Mouse (Mus musculus) layer of hippocampus, adult 11-12 months (tissue): ENCODE measurements at regions not wholly inside any gene's neighbourhood (a gene's known extent, or its start where the extent isn't known, plus 50 kb on each side); places are given as distances from the start of the nearest gene placed in this dataset.
A peak's percentile ranks its signal among the peaks of the same experiment; 100 is the strongest.

ENCODE experiments used
- DNase-seq: peaks from one replicate; pipeline ENCODE4 v3.0.0; 2022; ENCODE audit warnings: low spot score

- no peak for DNase-seq
Measured at GRCm38 (mm10) chr8:53096272-53096784, 415.2 kb upstream of the Aga start.

- no peak for DNase-seq
Measured at GRCm38 (mm10) chr8:53140041-53140440, 371.5 kb upstream of the Aga start.

DNA sequence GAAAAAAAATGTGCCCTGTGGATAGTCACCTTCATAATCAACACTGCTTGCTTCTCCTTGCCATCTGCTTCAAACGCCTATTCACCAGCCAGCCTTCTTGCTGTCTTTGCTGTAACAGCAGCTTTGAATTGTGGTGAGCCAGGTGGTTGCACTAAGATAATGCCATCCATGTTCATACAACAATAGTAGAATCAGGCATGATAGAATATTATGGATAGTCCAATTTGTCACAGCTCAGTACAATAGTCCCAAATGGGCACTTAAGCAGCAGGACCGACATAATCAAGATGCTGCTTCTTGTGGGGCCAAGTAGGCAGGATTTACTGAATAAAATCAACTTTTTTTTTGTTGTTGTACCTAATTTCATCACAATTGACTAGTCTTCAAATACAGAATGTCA is 362.6 kb upstream of the Aga start:
- DNase-seq, result peak; percentile 2

GRCm38 (mm10) chr8:53164017-53164416 is 347.5 kb upstream of the Aga start:
- DNase-seq, result no peak

DNA sequence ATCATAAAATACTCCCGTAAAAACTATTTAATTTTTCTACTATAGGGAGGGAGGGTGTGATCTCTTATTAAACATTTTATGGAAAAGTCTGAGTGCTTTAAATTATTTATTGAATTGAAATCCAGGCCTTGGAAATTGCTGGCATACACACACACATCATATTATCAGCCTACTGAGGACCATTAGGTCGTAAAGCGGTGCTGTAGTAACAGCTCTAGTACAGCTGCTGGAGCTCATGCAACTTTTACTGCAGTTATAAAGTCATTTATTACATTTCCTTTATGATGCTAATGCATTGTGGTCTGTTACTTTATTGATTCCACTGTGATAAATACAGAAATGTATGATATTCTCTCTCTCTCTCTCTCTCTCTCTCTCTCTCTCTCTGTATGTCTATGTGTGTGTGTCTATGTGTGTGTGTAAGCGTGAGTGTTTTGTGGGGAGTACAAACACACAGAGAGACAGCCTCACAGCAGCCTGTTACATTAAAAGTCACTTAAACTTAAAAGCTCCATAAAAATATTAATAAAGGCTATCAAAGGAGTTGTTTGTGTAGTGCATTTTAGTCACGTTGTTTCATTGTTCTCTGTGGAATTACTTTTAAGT is 339.7 kb upstream of the Aga start:
- DNase-seq, result no peak

- DNase-seq, result no peak
Measured at GRCm38 (mm10) chr8:53192519-53192918, 319.0 kb upstream of the Aga start.

GRCm38 (mm10) chr8:53222194-53222593 is 289.3 kb upstream of the Aga start:
- no peak for DNase-seq
